Comparison of ENCODE assay signal across 19 mouse cellular contexts in genomic region chr5:90507411-90507949, GRCm38 (mm10). TPM values are rescaled to one million over a fixed set of nuclear protein-coding genes. Genes with fewer than 3 reads are reported as not detected.
DNase-seq lines count a peak whose midpoint lies in the region; ATAC-seq lines count a peak whose summit lies in the region.
"Had no signal": no experiment of that assay in that cellular context is flagged by ENCODE, and none has a peak within 500 bp of the region (broad histone marks: within the 10 kb centered on the region; RNA-seq: fewer than 3 reads in every experiment).

No protein-coding gene starts in this region.

- H3K4me3 ChIP-seq in kidney, embryonic 14.5 days (ENCODE audit: low read length), result no peak overlapping the region
- H3K4me3 ChIP-seq in hindbrain, embryonic 12.5 days, result no peak overlapping the region
- H3K4me3 ChIP-seq in midbrain, embryonic 14.5 days (replicated peaks; ENCODE audit: low read depth, low read length), result no peak overlapping the region
- H3K4me3 ChIP-seq: heart, embryonic 10.5 days; limb, embryonic 13.5 days; lung, embryonic 15.5 days had no signal

- WGBS in kidney, embryonic 14.5 days, result 61% methylated on average over 13 of the region's 13 CpGs
- WGBS in hindbrain, embryonic 12.5 days, result 49% methylated on average over 13 of the region's 13 CpGs
- 36% methylated on average over 13 of the region's 13 CpGs for WGBS in midbrain, embryonic 14.5 days

- DNase-seq in kidney, adult 11 months, result no peak
- peak; percentile 53 for DNase-seq in R1 (ENCODE audit: low read depth, low spot score)
- peak; percentile 51 for DNase-seq in midbrain, embryonic 14.5 days
- no peak for DNase-seq in lung, postnatal 4 days
- no peak for DNase-seq in thymus, adult 18-20 months
- no peak for DNase-seq in heart, adult 18-20 months
- DNase-seq: cerebellum, adult 9-11 months; right cerebral cortex, postnatal 25 days had no signal

- no peaks in the 10 kb centered on the region for H3K27me3 ChIP-seq in kidney, embryonic 14.5 days (ENCODE audit: control insufficient read depth, insufficient read depth, low read length)
- H3K27me3 ChIP-seq in hindbrain, embryonic 12.5 days, result no peaks in the 10 kb centered on the region
- H3K27me3 ChIP-seq in midbrain, embryonic 14.5 days (ENCODE audit: control insufficient read depth, insufficient read depth, low read length), result no peaks in the 10 kb centered on the region
- H3K27me3 ChIP-seq: CH12.LX; limb, embryonic 13.5 days; lung, embryonic 15.5 days had no signal

- H3K4me1 ChIP-seq in kidney, embryonic 14.5 days (ENCODE audit: control insufficient read depth, insufficient read depth, low read length), result 0 out of 2 replicates have a peak, but pooled peaks cover 4% of the 10 kb centered on the region
- 0 out of 2 replicates have a peak, but pooled peaks cover 3% of the 10 kb centered on the region for H3K4me1 ChIP-seq in hindbrain, embryonic 12.5 days
- H3K4me1 ChIP-seq in midbrain, embryonic 14.5 days (ENCODE audit: control insufficient read depth, insufficient read depth, low read length), result 0 out of 2 replicates have a peak, but pooled peaks cover 5% of the 10 kb centered on the region
- H3K4me1 ChIP-seq: heart, embryonic 10.5 days; limb, embryonic 13.5 days; lung, embryonic 15.5 days had no signal

- no peak overlapping the region for H3K27ac ChIP-seq in kidney, embryonic 14.5 days (ENCODE audit: low read depth, low read length)
- 0 out of 2 replicates have a peak overlapping the region, but pooled peaks have one; percentile 17 for H3K27ac ChIP-seq in hindbrain, embryonic 12.5 days
- H3K27ac ChIP-seq in midbrain, embryonic 14.5 days (replicated peaks; ENCODE audit: low read depth, low read length), result peak overlapping the region; percentile 60
- H3K27ac ChIP-seq: heart, embryonic 10.5 days; limb, embryonic 13.5 days; lung, embryonic 15.5 days had no signal

- H3K4me2 ChIP-seq in kidney, embryonic 14.5 days (replicated peaks; ENCODE audit: low read depth, low read length), result no peak overlapping the region
- H3K4me2 ChIP-seq in hindbrain, embryonic 12.5 days (replicated peaks), result no peak overlapping the region
- peak overlapping the region; percentile 35 for H3K4me2 ChIP-seq in midbrain, embryonic 14.5 days (ENCODE audit: low read length)
- H3K4me2 ChIP-seq: limb, embryonic 13.5 days; lung, embryonic 15.5 days had no signal

- H3K9ac ChIP-seq in kidney, embryonic 14.5 days (ENCODE audit: low read depth, low read length), result no peak overlapping the region
- no peak overlapping the region for H3K9ac ChIP-seq in hindbrain, embryonic 12.5 days
- H3K9ac ChIP-seq in midbrain, embryonic 14.5 days (replicated peaks; ENCODE audit: low read length), result no peak overlapping the region; the same call in 1 of the 2 replicates
- H3K9ac ChIP-seq: limb, embryonic 13.5 days; lung, embryonic 15.5 days had no signal

- ATAC-seq in kidney, embryonic 14.5 days (ENCODE audit: low FRiP score, low TSS enrichment), result peak; percentile 49; the same call in 1 of the 2 replicates
- ATAC-seq in hindbrain, embryonic 12.5 days (ENCODE audit: low FRiP score), result peak; percentile 40; the same call in 1 of the 2 replicates
- peak; percentile 57; the same call in 1 of the 2 replicates for ATAC-seq in midbrain, embryonic 14.5 days (ENCODE audit: low FRiP score, low TSS enrichment)

- H3K36me3 ChIP-seq in kidney, embryonic 14.5 days (ENCODE audit: control insufficient read depth, insufficient read depth, low read length), result no peaks in the 10 kb centered on the region
- H3K36me3 ChIP-seq in hindbrain, embryonic 12.5 days, result no peaks in the 10 kb centered on the region
- H3K36me3 ChIP-seq in midbrain, embryonic 14.5 days (ENCODE audit: control insufficient read depth, insufficient read depth, low read length), result no peaks in the 10 kb centered on the region
- H3K36me3 ChIP-seq: heart, embryonic 10.5 days; limb, embryonic 13.5 days; lung, embryonic 15.5 days had no signal

- no peaks in the 10 kb centered on the region for H3K9me3 ChIP-seq in kidney, embryonic 14.5 days (ENCODE audit: control insufficient read depth, low read length)
- no peaks in the 10 kb centered on the region for H3K9me3 ChIP-seq in hindbrain, embryonic 12.5 days (replicated peaks)
- H3K9me3 ChIP-seq in midbrain, embryonic 14.5 days (ENCODE audit: control insufficient read depth, low read length), result no peaks in the 10 kb centered on the region
- H3K9me3 ChIP-seq: heart, embryonic 10.5 days; limb, embryonic 13.5 days; lung, embryonic 15.5 days had no signal

RNA-seq across cellular contexts. Expression of gene Afm, which starts 11.3 kb away (rescaled TPM):
- 3.1 and 5.1 TPM in 2 replicates for polyA plus RNA-seq in kidney, embryonic 14.5 days (2014; fragmentation: Nextera tagmentation; extraction: Ambion mirVana)
- polyA plus RNA-seq in hindbrain, embryonic 12.5 days (2016; fragmentation: Nextera tagmentation; extraction: Ambion mirVana), result not detected in 2 replicates
- polyA plus RNA-seq in midbrain, embryonic 14.5 days (2014; fragmentation: Nextera tagmentation; extraction: Ambion mirVana), result not detected in 2 replicates
- not detected for total RNA-seq in heart, adult 18-20 months (2021)
- total RNA-seq: CH12.LX; layer of hippocampus, postnatal 14 days; megakaryocyte-erythroid progenitor cell, adult 5-6 weeks had no signal
- polyA plus RNA-seq: limb, embryonic 13.5 days; neural tube, embryonic 14.5 days had no signal

RNA-seq across cellular contexts. Expression of gene Afp, which starts 16.9 kb away (rescaled TPM):
- polyA plus RNA-seq in kidney, embryonic 14.5 days (2014; fragmentation: Nextera tagmentation; extraction: Ambion mirVana), result 17.9 and 29.1 TPM in 2 replicates
- 0.18 and 0.41 TPM in 2 replicates for polyA plus RNA-seq in hindbrain, embryonic 12.5 days (2016; fragmentation: Nextera tagmentation; extraction: Ambion mirVana)
- 0.35 TPM in 1 of 2 replicates, not detected in the other for polyA plus RNA-seq in midbrain, embryonic 14.5 days (2014; fragmentation: Nextera tagmentation; extraction: Ambion mirVana)
- total RNA-seq in heart, adult 18-20 months (2021), result under 1 TPM in 1 of 2 experiments, not detected in 1; 0.13 TPM
- total RNA-seq: gastrocnemius, adult 18-20 months; layer of hippocampus, postnatal 14 days; megakaryocyte-erythroid progenitor cell, adult 5-6 weeks had no signal

RNA-seq across cellular contexts. Expression of gene Alb, which starts 46.8 kb away (rescaled TPM):
- polyA plus RNA-seq in kidney, embryonic 14.5 days (2014; fragmentation: Nextera tagmentation; extraction: Ambion mirVana), result 1.4 and 1.7 TPM in 2 replicates
- polyA plus RNA-seq in hindbrain, embryonic 12.5 days (2016; fragmentation: Nextera tagmentation; extraction: Ambion mirVana), result not detected in 2 replicates
- polyA plus RNA-seq in midbrain, embryonic 14.5 days (2014; fragmentation: Nextera tagmentation; extraction: Ambion mirVana), result not detected in 2 replicates
- total RNA-seq in heart, adult 18-20 months (2021), result not detected
- total RNA-seq: hematopoietic stem cell, adult 5-6 weeks; layer of hippocampus, postnatal 14 days; megakaryocyte-erythroid progenitor cell, adult 5-6 weeks had no signal

RNA-seq across cellular contexts. Expression of gene 5830473C10Rik, which starts 53.4 kb away (rescaled TPM):
- 0.09 TPM in 1 of 2 replicates, not detected in the other for polyA plus RNA-seq in kidney, embryonic 14.5 days (2014; fragmentation: Nextera tagmentation; extraction: Ambion mirVana)
- polyA plus RNA-seq in hindbrain, embryonic 12.5 days (2016; fragmentation: Nextera tagmentation; extraction: Ambion mirVana), result not detected in 2 replicates
- polyA plus RNA-seq in midbrain, embryonic 14.5 days (2014; fragmentation: Nextera tagmentation; extraction: Ambion mirVana), result not detected in 2 replicates
- total RNA-seq in heart, adult 18-20 months (2021), result not detected
- total RNA-seq: gastrocnemius, adult 18-20 months; hematopoietic stem cell, adult 5-6 weeks; megakaryocyte-erythroid progenitor cell, adult 5-6 weeks had no signal
- polyA plus RNA-seq: neural tube, embryonic 14.5 days had no signal

Comparison
In these comparisons a context has a peak if more than half of its experiments do, and no peak if none do; other contexts are left out.
1. DNase-seq: peak in R1 (single experiment) and midbrain, embryonic 14.5 days (single experiment); none in kidney, adult 11 months (single experiment), lung, postnatal 4 days (0 of 2), thymus, adult 18-20 months (0 of 2) and heart, adult 18-20 months (0 of 2).
2. RNA of gene Afp, which starts 16.9 kb away (polyA plus RNA-seq): 17.9 to 29.1 TPM in kidney, embryonic 14.5 days; 0.18 to 0.41 TPM in hindbrain, embryonic 12.5 days and 0.35 TPM in midbrain, embryonic 14.5 days; every median in the first group is over 10 times any median in the second.
3. Peak in every context shown above with its lines, with median percentiles within 50 percentile points of each other: ATAC-seq.